Mouse (Mus musculus) hematopoietic stem cell, adult 5-6 weeks (primary cell): ENCODE results near the gene Gm21987. TPM values are rescaled to one million over a fixed set of nuclear protein-coding genes. Genes with fewer than 3 reads are reported as not detected.

ENCODE experiments used
- ATAC-seq, 2 experiments: fragments of 125-278 bp in 1 of 2; replicated peaks in 1 of 2; 2 replicates each; pipeline ENCODE4 v1.8.0; 2016 to 2017; ENCODE audit warnings: inconsistent platforms in 2 of 2, mild to moderate bottlenecking in 2 of 2, moderate number of reproducible peaks in 2 of 2, low read depth in 1 of 2, moderate TSS enrichment in 1 of 2; ENCODE audit not compliant: low FRiP score in 2 of 2, poor library complexity in 2 of 2, severe bottlenecking in 2 of 2, insufficient read depth in 1 of 2, low TSS enrichment in 1 of 2
- total RNA-seq: library from RNA; stranded (forward); fragments of 172-1452, 232-1000 nt; gene quantifications from 2 replicates; pipeline ENCODE4 v1.2.3, GENCODE M21; 2017

Gm21987 gene
- total RNA-seq, 1 experiment from 2014 or later, result not detected

GRCm38 (mm10) chr16:38341396-38342324 lies 5.2 kb upstream of the Gm21987 start, which contains the start of gene Maats1:
TSS of gene Maats1 (minus strand) at chr16:38342143.
- peak; percentile 81 to 85 for ATAC-seq

- no peak for ATAC-seq
Observed at GRCm38 (mm10) chr16:38344941-38345725, 1.7 kb upstream of the Gm21987 start.

DNA sequence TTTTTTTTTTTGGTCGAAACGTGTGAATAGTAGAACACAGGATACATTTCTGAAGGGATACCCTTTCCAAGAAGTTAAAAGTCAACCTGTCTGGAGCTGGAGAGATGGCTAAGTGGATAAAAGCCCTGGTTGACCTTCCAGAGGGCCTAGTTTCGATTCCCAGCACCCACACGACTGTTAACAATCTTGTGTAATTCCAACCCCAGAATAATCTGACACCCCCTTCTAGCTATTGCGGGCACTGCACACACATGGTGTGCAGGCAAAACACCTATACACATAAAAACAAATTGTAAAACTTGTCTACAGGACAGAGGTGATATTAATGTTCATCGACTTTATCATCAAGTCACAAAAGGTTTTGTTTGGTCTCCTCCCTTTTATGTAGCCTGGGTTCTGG lies 748 bp downstream of the Gm21987 start:
- ATAC-seq, result no peak

GRCm38 (mm10) chr16:38348217-38348761 lies 1.4 kb downstream of the Gm21987 start:
- ATAC-seq, result no peak

GRCm38 (mm10) chr16:38349881-38350280 lies 3.0 kb downstream of the Gm21987 start:
- no peak for ATAC-seq

DNA sequence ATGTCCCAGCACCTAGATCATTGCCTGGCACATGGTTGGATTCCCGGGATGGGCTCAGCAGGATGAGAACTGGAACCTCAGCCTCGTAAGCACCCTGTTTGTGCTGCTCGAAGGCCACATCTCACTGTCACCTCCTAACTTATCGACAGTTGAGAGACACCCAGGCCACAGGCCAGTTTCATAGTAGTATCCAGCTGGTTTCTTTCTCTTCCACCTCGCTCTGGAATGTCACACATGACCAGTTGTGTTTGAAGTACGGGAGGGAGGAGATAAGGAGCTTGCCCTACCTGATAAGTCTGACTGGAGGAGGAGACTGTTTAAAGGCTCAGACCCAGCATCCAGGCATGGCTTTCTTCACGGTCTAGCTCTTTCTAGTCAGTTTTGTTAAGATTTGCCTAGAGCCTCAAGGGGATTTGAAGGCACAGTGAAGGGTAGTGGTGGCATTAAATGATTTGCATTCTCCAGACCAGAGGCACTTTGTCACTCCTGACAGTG lies 3.6 kb downstream of the Gm21987 start:
- ATAC-seq, result no peak

DNA sequence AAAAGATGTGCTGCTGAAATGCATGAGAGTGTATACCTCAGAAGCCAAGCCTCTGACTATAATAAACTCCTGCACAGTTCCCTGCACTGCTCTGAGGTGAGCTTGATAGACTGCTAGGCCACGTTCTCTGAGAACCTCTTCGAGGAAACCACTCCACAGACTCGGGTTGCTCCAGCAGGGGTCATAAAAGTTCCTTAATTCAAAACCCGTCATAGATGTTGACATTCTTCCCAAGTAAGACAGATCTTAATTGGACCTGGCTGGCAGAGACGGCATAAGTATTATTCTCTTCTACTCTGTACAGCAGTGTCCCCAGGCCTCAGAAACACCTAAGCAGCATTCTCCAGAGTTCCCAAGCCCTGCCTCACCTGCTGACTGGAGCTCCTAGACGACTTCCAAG lies 4.1 kb downstream of the Gm21987 start:
- ATAC-seq, result no peak

DNA sequence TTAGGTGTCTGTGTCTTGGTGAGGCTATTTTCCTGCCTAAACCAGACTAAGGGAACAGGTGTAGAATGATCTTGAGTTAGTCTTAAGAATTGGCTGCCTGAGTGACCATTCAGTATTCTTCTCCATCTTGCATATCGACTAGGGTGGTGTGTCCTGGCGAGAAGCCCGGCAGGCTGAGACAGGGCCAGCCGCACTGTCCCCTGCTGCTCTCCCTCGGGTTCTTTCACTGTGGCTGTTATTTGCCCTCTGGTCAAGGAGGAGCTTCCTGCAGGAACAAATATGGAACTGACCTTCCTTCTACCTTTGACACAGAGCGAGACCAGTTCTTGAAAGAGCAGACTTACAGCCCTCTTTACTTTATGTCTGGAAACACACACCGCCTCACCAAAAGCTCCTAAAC lies 5.2 kb downstream of the Gm21987 start:
- no peak for ATAC-seq

DNA sequence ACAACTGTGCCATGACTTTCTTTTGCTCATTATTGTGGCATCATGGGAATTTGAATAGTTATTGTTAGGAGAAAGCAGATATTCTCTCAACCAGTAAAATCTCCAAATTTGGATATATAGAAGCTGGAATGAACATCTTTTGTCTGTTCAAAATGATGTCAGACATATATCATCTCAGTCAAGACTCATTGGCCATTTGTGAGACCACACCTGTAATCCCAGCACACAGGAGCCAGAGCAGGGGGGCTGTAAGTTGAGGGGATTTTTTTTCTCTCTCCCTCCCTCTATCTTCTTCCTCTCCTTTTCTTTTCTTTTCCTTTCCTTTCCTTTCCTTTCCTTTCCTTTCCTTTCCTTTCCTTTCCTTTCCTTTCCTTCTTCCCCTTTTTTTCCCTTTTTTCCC lies 6.0 kb downstream of the Gm21987 start:
- ATAC-seq, result no peak

- ATAC-seq, result no peak
Observed at GRCm38 (mm10) chr16:38353642-38354041, 6.8 kb downstream of the Gm21987 start.

DNA sequence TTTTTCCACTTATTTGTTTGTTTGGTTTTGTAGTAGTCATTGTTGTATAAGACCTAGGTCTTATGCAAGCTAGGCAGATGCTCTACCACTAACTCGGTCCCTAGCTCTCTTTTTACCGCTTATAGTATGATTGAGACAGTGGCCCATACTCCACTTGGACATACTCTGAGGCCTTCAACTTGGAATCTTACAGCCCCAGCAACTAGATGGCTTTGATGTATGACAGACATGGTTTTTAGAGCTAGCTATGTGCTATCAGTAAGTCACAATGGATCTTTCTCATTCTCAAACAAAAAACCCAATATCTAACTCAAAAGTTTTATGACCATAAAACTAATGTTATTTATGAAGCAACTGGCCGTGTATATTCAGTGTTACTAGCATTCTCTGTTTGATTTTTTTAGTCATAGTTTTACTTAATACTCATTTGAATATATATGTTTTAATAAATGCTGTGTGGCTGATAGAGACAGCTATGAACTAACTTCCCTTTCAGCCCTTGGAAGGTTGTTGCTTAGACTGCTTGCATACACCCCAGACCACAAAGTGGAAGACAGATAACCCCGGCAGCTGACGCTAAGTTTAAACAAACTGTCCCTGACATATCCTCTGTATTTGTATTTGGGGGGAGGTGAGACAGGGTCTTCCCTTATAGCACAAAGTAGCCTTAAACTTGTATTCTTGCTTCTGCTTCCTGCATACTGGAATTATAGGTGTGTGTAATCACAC lies 7.5 kb downstream of the Gm21987 start:
- no peak for ATAC-seq

DNA sequence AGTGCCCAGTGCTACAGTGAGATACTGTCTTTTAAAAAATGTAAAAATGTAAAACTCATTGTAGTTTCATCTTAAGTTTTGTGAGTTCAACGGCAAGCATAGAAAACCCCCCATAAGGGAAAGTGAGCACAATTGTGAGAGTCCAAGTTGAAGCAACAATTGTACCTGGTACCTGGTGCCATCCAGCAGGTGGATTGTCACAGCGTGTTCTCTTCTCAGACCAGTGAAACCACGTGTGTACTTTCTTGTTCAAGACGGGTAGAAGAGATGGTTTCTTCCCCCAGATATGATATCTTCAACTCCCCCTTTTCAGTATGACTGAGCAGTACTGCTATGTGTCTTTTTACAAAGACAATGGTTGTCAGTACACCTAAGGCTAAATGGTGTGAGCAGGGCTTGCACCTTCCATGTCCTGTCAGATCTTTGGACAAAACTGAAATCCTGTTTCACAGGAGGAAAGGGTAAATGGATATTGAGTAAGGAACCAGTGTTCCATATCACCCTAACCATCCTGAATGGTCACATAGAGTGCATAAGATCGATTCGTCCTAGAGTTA lies 11.5 kb downstream of the Gm21987 start:
- ATAC-seq, result no peak

DNA sequence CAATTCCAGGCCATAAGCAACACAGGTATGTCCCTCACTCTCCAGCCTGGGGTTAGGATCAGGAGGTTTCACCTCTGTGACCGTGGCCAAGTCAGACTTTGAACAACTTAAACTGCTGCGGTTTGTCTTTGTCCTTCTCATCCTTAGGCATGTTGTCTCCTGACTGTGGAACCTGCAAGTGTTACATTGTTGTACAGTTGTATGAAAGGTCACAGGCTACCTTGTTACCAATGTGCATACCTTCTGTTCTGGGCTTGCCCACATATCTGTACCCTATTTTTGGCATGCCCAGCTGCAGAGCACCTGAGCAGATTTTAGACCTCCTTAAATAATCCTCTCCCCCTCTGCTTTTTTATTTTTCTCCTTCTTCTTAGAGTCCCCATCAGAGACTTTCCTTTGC lies 12.4 kb downstream of the Gm21987 start:
- ATAC-seq, result no peak

DNA sequence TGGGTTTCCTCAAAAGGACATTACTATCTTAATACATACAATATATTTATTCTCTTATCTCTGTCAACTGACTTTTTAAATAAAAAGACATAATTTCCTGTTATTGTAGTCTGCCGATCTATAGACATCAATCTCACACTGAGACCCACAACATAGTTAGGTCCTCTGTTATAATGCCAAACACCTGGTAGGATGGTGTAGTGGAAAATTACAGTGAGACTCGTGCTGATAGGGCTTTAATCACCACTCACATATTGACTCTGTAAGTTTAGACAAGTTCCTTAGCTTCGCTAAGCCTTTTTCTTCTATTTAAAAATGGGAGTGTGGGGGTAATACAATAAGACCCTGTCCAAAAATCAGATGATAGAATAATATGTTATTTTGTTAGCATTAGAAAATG lies 13.0 kb downstream of the Gm21987 start:
- ATAC-seq, result no peak

- ATAC-seq, result no peak
Observed at GRCm38 (mm10) chr16:38360317-38360716, 13.5 kb downstream of the Gm21987 start.

DNA sequence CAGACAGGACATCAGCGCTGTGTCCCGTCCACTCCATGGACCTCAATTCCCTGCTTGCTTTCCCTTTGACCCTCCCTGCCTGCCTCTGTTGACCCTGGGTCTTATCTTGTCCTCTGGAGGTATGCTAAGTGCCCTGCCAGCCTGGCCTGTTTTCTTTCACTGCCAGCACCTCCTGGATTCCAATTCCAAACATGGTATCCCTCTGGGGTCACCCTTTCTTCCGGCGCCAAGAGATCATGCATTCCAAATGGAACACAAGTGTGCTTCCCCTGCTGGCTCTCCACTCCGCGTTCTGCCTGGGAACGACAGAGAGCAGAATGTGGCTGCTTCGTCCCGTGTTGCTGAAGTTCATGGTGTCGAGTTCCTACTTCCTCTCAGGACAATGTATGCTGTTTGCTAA lies 15.1 kb downstream of the Gm21987 start, which contains the start of gene Popdc2:
TSS of gene Popdc2 (plus strand) at position 277 of the 400 bp plus-strand sequence.
- no peak for ATAC-seq
